Mouse (Mus musculus): ENCODE measurements around the gene Zfp628.

- TF ChIP-seq CTCF (IDR thresholded peaks at IDR 0.05; ENCODE audit: low read depth): no peak
- no peak for TF ChIP-seq EP300 (IDR thresholded peaks at IDR 0.05; ENCODE audit: low read depth)
Observed at GRCm38 (mm10) chr7:4886680-4887079, 28.3 kb upstream of the Zfp628 start.

Measured in heart, postnatal 0 days (tissue).